In genomic region chr13:101611725-101612124, GRCm38 (mm10) we compare ENCODE assay signal across 14 mouse cellular contexts.
DNase-seq lines count a peak whose midpoint lies in the region; ATAC-seq and TF ChIP-seq lines count a peak whose summit lies in the region.
"Had no signal": no experiment of that assay in that cellular context is flagged by ENCODE, and none has a peak within 500 bp of the region (broad histone marks: within the 10 kb centered on the region; RNA-seq: fewer than 3 reads in every experiment).

No protein-coding gene starts in this region.

- no peaks in the 10 kb centered on the region for H3K27me3 ChIP-seq in forebrain, embryonic 11.5 days (ENCODE audit: control insufficient read depth, insufficient read depth, low read length)
- H3K27me3 ChIP-seq in forebrain, embryonic 14.5 days (replicated peaks; ENCODE audit: control insufficient read depth, insufficient read depth, low read length): no peaks in the 10 kb centered on the region
- no peaks in the 10 kb centered on the region for H3K27me3 ChIP-seq in stomach, embryonic 14.5 days (ENCODE audit: control insufficient read depth, insufficient read depth, low read length)
- H3K27me3 ChIP-seq in stomach, postnatal 0 days (ENCODE audit: control insufficient read depth, insufficient read depth, low read length): no peaks in the 10 kb centered on the region
- H3K27me3 ChIP-seq: heart, embryonic 15.5 days had no signal

- TF ChIP-seq EP300 in stomach, postnatal 0 days (optimal IDR thresholded peaks at IDR 0.05): no peak

- peak; percentile 53 for DNase-seq in forebrain, embryonic 11.5 days (ENCODE audit: low spot score)
- no peak for DNase-seq in forebrain, embryonic 14.5 days (ENCODE audit: low spot score)
- DNase-seq in stomach, postnatal 0 days (ENCODE audit: low spot score): no peak
- DNase-seq in layer of hippocampus, adult 11-12 months (ENCODE audit: low spot score): no peak
- DNase-seq in adrenal gland, postnatal 4 days (ENCODE audit: low spot score in 2 of 2): no peak
- no peak for DNase-seq in left cerebral cortex, postnatal 4 days
- DNase-seq: cerebellum, postnatal 25 days; kidney, adult 2 months; layer of hippocampus, adult 9-11 months had no signal

- intact Hi-C loops in left cerebral cortex, postnatal 4 days (cut with DNase I): loop anchor here (5.0 kb wide), 1 partner anchor 54 kb away; no protein-coding TSS in a partner anchor

- no peaks in the 10 kb centered on the region for H3K9me3 ChIP-seq in forebrain, embryonic 11.5 days (ENCODE audit: control insufficient read depth, low read length)
- no peaks in the 10 kb centered on the region for H3K9me3 ChIP-seq in forebrain, embryonic 14.5 days (replicated peaks; ENCODE audit: control insufficient read depth, low read length)
- H3K9me3 ChIP-seq in stomach, embryonic 14.5 days (ENCODE audit: control insufficient read depth, low read depth, low read length): no peaks in the 10 kb centered on the region
- H3K9me3 ChIP-seq in stomach, postnatal 0 days (ENCODE audit: control insufficient read depth, low read length): no peaks in the 10 kb centered on the region
- H3K9me3 ChIP-seq: heart, embryonic 15.5 days; limb, embryonic 10.5 days had no signal

- no peak for TF ChIP-seq CTCF in stomach, postnatal 0 days (IDR thresholded peaks at IDR 0.05; ENCODE audit: low read depth)

- H3K4me1 ChIP-seq in forebrain, embryonic 11.5 days (replicated peaks; ENCODE audit: control insufficient read depth, insufficient read depth, low read length): no peaks in the 10 kb centered on the region
- no peaks in the 10 kb centered on the region for H3K4me1 ChIP-seq in forebrain, embryonic 14.5 days (ENCODE audit: control insufficient read depth, insufficient read depth, low read length)
- no peaks in the 10 kb centered on the region for H3K4me1 ChIP-seq in stomach, embryonic 14.5 days (ENCODE audit: control insufficient read depth, insufficient read depth, low read length)
- no peaks in the 10 kb centered on the region for H3K4me1 ChIP-seq in stomach, postnatal 0 days (replicated peaks; ENCODE audit: control insufficient read depth, insufficient read depth)
- H3K4me1 ChIP-seq: heart, embryonic 15.5 days had no signal

- no peaks in the 10 kb centered on the region for H3K36me3 ChIP-seq in forebrain, embryonic 11.5 days (ENCODE audit: control insufficient read depth, insufficient read depth, low read length)
- no peaks in the 10 kb centered on the region for H3K36me3 ChIP-seq in forebrain, embryonic 14.5 days (ENCODE audit: control insufficient read depth, insufficient read depth, low read length)
- H3K36me3 ChIP-seq in stomach, embryonic 14.5 days (ENCODE audit: control insufficient read depth, insufficient read depth, low read length): no peaks in the 10 kb centered on the region
- H3K36me3 ChIP-seq in stomach, postnatal 0 days (ENCODE audit: control insufficient read depth, insufficient read depth, low read length): no peaks in the 10 kb centered on the region
- H3K36me3 ChIP-seq: heart, embryonic 15.5 days; limb, embryonic 10.5 days had no signal

- WGBS in forebrain, embryonic 11.5 days: 86% methylated on average over 6 of the region's 6 CpGs
- 97% methylated on average over 6 of the region's 6 CpGs for WGBS in forebrain, embryonic 14.5 days
- 86% methylated on average over 6 of the region's 6 CpGs for WGBS in stomach, embryonic 14.5 days
- WGBS in stomach, postnatal 0 days: 87% methylated on average over 6 of the region's 6 CpGs

- H3K27ac ChIP-seq in forebrain, embryonic 11.5 days (ENCODE audit: low read depth, low read length): no peak overlapping the region
- H3K27ac ChIP-seq in forebrain, embryonic 14.5 days (ENCODE audit: low read depth, low read length): no peak overlapping the region
- H3K27ac ChIP-seq in stomach, embryonic 14.5 days (ENCODE audit: low read length): no peak overlapping the region
- no peak overlapping the region for H3K27ac ChIP-seq in stomach, postnatal 0 days (replicated peaks)
- H3K27ac ChIP-seq: heart, embryonic 15.5 days; limb, embryonic 10.5 days had no signal

- H3K4me2 ChIP-seq in forebrain, embryonic 11.5 days (ENCODE audit: low read depth, low read length, severe bottlenecking): no peak overlapping the region
- H3K4me2 ChIP-seq in forebrain, embryonic 14.5 days (ENCODE audit: low read length): no peak overlapping the region
- H3K4me2 ChIP-seq in stomach, embryonic 14.5 days (replicated peaks; ENCODE audit: low read depth, low read length): no peak overlapping the region
- no peak overlapping the region for H3K4me2 ChIP-seq in stomach, postnatal 0 days (replicated peaks; ENCODE audit: low read depth)
- H3K4me2 ChIP-seq: heart, embryonic 15.5 days had no signal

- no peak overlapping the region for H3K4me3 ChIP-seq in forebrain, embryonic 11.5 days (ENCODE audit: low read depth, low read length)
- H3K4me3 ChIP-seq in forebrain, embryonic 14.5 days (ENCODE audit: low read depth, low read length): no peak overlapping the region
- H3K4me3 ChIP-seq in stomach, embryonic 14.5 days (ENCODE audit: low read depth, low read length): no peak overlapping the region
- no peak overlapping the region for H3K4me3 ChIP-seq in stomach, postnatal 0 days (ENCODE audit: low read depth, low read length)
- H3K4me3 ChIP-seq: heart, embryonic 15.5 days; limb, embryonic 10.5 days had no signal

- ATAC-seq in forebrain, embryonic 11.5 days (replicated peaks; ENCODE audit: low FRiP score): no peak
- no peak for ATAC-seq in forebrain, embryonic 14.5 days
- ATAC-seq in stomach, embryonic 14.5 days (ENCODE audit: insufficient number of reproducible peaks, insufficient read depth, low FRiP score, low read depth): peak; percentile 80; the same call in 1 of the 2 replicates
- no peak for ATAC-seq in stomach, postnatal 0 days (ENCODE audit: low FRiP score, low TSS enrichment)
- ATAC-seq in megakaryocyte, adult 5-6 weeks (ENCODE audit: poor library complexity, severe bottlenecking): peak; percentile 73
- ATAC-seq: midbrain, embryonic 16.5 days had no signal

- H3K9ac ChIP-seq in forebrain, embryonic 11.5 days (ENCODE audit: low read length): no peak overlapping the region
- no peak overlapping the region for H3K9ac ChIP-seq in forebrain, embryonic 14.5 days (ENCODE audit: low read length)
- H3K9ac ChIP-seq in stomach, embryonic 14.5 days (replicated peaks; ENCODE audit: low read depth, low read length): no peak overlapping the region
- no peak overlapping the region for H3K9ac ChIP-seq in stomach, postnatal 0 days (ENCODE audit: low read length)
- H3K9ac ChIP-seq: heart, embryonic 15.5 days had no signal

Comparison
In these comparisons a context has a peak if more than half of its experiments do, and no peak if none do; other contexts are left out.
1. ATAC-seq: peak in stomach, embryonic 14.5 days (single experiment) and megakaryocyte, adult 5-6 weeks (single experiment); none in forebrain, embryonic 11.5 days (single experiment), forebrain, embryonic 14.5 days (single experiment) and stomach, postnatal 0 days (single experiment).